In the genomic region with DNA sequence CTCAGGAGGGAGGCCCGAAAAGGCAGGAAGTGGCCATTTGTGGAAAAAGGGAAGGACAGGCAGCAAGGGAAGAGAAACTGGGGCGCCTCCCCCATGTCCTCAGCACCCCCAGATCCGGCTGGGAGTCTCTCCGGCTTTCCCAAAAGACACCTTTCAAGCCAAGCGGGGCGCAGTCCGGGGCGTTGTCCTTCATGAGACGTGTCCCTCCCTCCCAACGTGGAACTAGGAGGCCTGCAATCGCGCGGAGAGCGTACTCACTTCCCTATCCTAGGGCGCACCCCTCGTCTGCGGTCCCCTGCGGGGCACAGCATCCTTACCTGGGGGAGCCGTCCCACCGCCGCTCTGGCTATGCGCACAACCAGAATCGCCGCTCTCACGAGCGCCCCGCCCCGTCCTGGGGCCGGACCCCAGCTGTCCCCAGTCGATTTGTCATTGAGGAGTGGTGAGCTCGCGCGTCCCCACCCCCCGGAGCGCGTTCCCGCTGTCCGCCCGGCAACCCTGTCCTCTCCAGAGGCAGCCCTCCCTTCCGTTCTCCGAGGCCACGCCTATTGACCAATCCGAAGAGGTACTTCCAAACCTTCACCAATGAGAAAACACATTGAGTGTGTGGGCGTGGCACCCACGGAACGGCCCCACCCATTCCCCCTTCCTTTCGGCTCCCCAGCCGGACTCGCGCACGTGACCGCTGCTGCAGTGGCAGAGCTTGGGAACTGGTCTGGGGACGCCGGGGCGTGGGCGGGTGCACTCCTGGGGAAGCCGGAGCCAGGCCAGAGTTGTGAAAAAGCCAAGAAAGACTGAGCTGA, we compare ENCODE assay signal across 8 mouse cellular contexts. TPM values are rescaled to one million over a fixed set of nuclear protein-coding genes. Genes with fewer than 3 reads are reported as not detected.
A peak's percentile ranks its signal among the peaks of the same experiment; 100 is the strongest.
DNase-seq lines count a peak whose midpoint lies in the region; ATAC-seq lines count a peak whose summit lies in the region.

A gene (minus strand): TSS at position 535 of the 803 bp plus-strand sequence.

- peak; percentile 90 for DNase-seq in T-cell, adult 2 months (ENCODE audit: low spot score)
- peak; percentile 92 to 93 for DNase-seq in cerebellum, postnatal 36 days
- peak; percentile 96 to 97 for DNase-seq in frontal cortex, postnatal 36 days (ENCODE audit: low spot score in 2 of 2)
- DNase-seq in left cerebral cortex, adult 11 months (ENCODE audit: low spot score) = peak; percentile 98
- peak; percentile 98 to 99 for DNase-seq in lung, postnatal 4 days
- DNase-seq in retina, postnatal 7 days (ENCODE audit: low read depth, low spot score) = peak; percentile 89
- DNase-seq in urinary bladder, adult 2 months (ENCODE audit: low spot score) = peak; percentile 87

- under 1% methylated on average over 57 of the region's 57 CpGs for WGBS in hindbrain, embryonic 15.5 days

- peak within 1 kb of the TSS; percentile 73 for H3K4me3 ChIP-seq in hindbrain, embryonic 15.5 days

- peaks cover 3% of the 10 kb centered on the region; the same call in 1 of the 2 replicates for H3K27me3 ChIP-seq in hindbrain, embryonic 15.5 days

- peaks cover 32% of the 10 kb centered on the region for H3K4me1 ChIP-seq in hindbrain, embryonic 15.5 days (replicated peaks)

- peak; percentile 98 for ATAC-seq in hindbrain, embryonic 15.5 days (ENCODE audit: low FRiP score, low read depth)

- peak within 1 kb of the TSS; percentile 66 for H3K4me2 ChIP-seq in hindbrain, embryonic 15.5 days

- peak within 1 kb of the TSS; percentile 58 for H3K27ac ChIP-seq in hindbrain, embryonic 15.5 days (replicated peaks)

- H3K9me3 ChIP-seq in hindbrain, embryonic 15.5 days = no peaks in the 10 kb centered on the region

- no peaks in the 10 kb centered on the region for H3K36me3 ChIP-seq in hindbrain, embryonic 15.5 days

- peak within 1 kb of the TSS; percentile 68 for H3K9ac ChIP-seq in hindbrain, embryonic 15.5 days

RNA-seq across cellular contexts. Expression of the gene that starts here (rescaled TPM):
- 63.1 and 64.7 TPM in 2 replicates for polyA plus RNA-seq in hindbrain, embryonic 15.5 days (2015; fragmentation: Nextera tagmentation; extraction: Ambion mirVana)
- polyA plus RNA-seq in urinary bladder, adult 2 months (2012; rRNA removed) = 53.3 and 59.1 TPM in 2 replicates

Comparison
In these comparisons a context has a peak if more than half of its experiments do, and no peak if none do; other contexts are left out.
1. Peak in every context shown above with its lines: DNase-seq, ATAC-seq, H3K4me3 ChIP-seq and H3K27ac ChIP-seq.